Comparison of ENCODE assay signal across 10 mouse cellular contexts in genomic region chr14:76221617-76222319, GRCm38 (mm10).
A peak's percentile ranks its signal among the peaks of the same experiment; 100 is the strongest.
DNase-seq lines count a peak whose midpoint lies in the region; ATAC-seq and TF ChIP-seq lines count a peak whose summit lies in the region.
"Had no signal": no experiment of that assay in that cellular context is flagged by ENCODE, and none has a peak within 500 bp of the region (broad histone marks: within the 10 kb centered on the region; RNA-seq: fewer than 3 reads in every experiment).

No protein-coding gene starts in this region.

- H3K27me3 ChIP-seq in liver, postnatal 0 days (ENCODE audit: insufficient read depth, low read length): no peaks in the 10 kb centered on the region
- H3K27me3 ChIP-seq in forebrain, embryonic 10.5 days (ENCODE audit: poor library complexity, severe bottlenecking): peaks cover 31% of the 10 kb centered on the region
- H3K27me3 ChIP-seq in hindbrain, embryonic 13.5 days: no peaks in the 10 kb centered on the region
- H3K27me3 ChIP-seq in midbrain, embryonic 15.5 days (replicated peaks): no peaks in the 10 kb centered on the region
- H3K27me3 ChIP-seq: heart, embryonic 15.5 days; limb, embryonic 13.5 days had no signal

- no peak for TF ChIP-seq CTCF in liver, postnatal 0 days (IDR thresholded peaks at IDR 0.05; ENCODE audit: low read depth)

- H3K27ac ChIP-seq in liver, postnatal 0 days (ENCODE audit: low read depth): no peak overlapping the region
- H3K27ac ChIP-seq in forebrain, embryonic 10.5 days: peak overlapping the region; percentile 67
- H3K27ac ChIP-seq in hindbrain, embryonic 13.5 days: peak overlapping the region; percentile 52
- peak overlapping the region; percentile 11 for H3K27ac ChIP-seq in midbrain, embryonic 15.5 days
- H3K27ac ChIP-seq: heart, embryonic 15.5 days; limb, embryonic 13.5 days had no signal

- no peak overlapping the region for H3K9ac ChIP-seq in liver, postnatal 0 days (replicated peaks)
- no peak overlapping the region for H3K9ac ChIP-seq in hindbrain, embryonic 13.5 days
- no peak overlapping the region for H3K9ac ChIP-seq in midbrain, embryonic 15.5 days
- H3K9ac ChIP-seq: heart, embryonic 15.5 days; limb, embryonic 13.5 days had no signal

- DNase-seq in liver: peak; percentile 22
- DNase-seq in liver, postnatal 0 days: no peak
- DNase-seq in forebrain, embryonic 10.5 days (ENCODE audit: extremely low spot score, low spot score): peak; percentile 66

- TF ChIP-seq EP300 in liver, postnatal 0 days (IDR thresholded peaks at IDR 0.05; ENCODE audit: low read depth): no peak

- ATAC-seq in liver, postnatal 0 days: no peak
- ATAC-seq in hindbrain, embryonic 13.5 days (ENCODE audit: low FRiP score): no peak
- ATAC-seq in midbrain, embryonic 15.5 days (replicated peaks): peak; percentile 61
- ATAC-seq in activated CD4-positive, CD25-positive, alpha-beta regulatory T cell, adult 4 months: no peak
- ATAC-seq in erythroid progenitor cell, adult 5-6 weeks (replicated peaks; ENCODE audit: low FRiP score, poor library complexity, severe bottlenecking): no peak
- no peak for ATAC-seq in megakaryocyte, adult 5-6 weeks (ENCODE audit: poor library complexity, severe bottlenecking)

- 53% methylated on average over 10 of the region's 10 CpGs for WGBS in liver, postnatal 0 days (ENCODE audit: insufficient replicate concordance)
- WGBS in forebrain, embryonic 10.5 days: 36% methylated on average over 10 of the region's 10 CpGs
- WGBS in hindbrain, embryonic 13.5 days: 29% methylated on average over 10 of the region's 10 CpGs
- WGBS in midbrain, embryonic 15.5 days: 15% methylated on average over 10 of the region's 10 CpGs

- no peaks in the 10 kb centered on the region for H3K36me3 ChIP-seq in liver, postnatal 0 days (replicated peaks; ENCODE audit: insufficient read depth, low read length)
- H3K36me3 ChIP-seq in forebrain, embryonic 10.5 days (replicated peaks): no peaks in the 10 kb centered on the region
- no peaks in the 10 kb centered on the region for H3K36me3 ChIP-seq in hindbrain, embryonic 13.5 days
- no peaks in the 10 kb centered on the region for H3K36me3 ChIP-seq in midbrain, embryonic 15.5 days (replicated peaks)
- H3K36me3 ChIP-seq: heart, embryonic 15.5 days; limb, embryonic 13.5 days had no signal

- H3K4me1 ChIP-seq in liver, postnatal 0 days (ENCODE audit: insufficient read depth): no peaks in the 10 kb centered on the region
- peaks cover 48% of the 10 kb centered on the region for H3K4me1 ChIP-seq in forebrain, embryonic 10.5 days
- H3K4me1 ChIP-seq in hindbrain, embryonic 13.5 days (replicated peaks): peaks cover 19% of the 10 kb centered on the region; the same call in 1 of the 2 replicates
- H3K4me1 ChIP-seq in midbrain, embryonic 15.5 days: peaks cover 12% of the 10 kb centered on the region

- H3K4me2 ChIP-seq in liver, postnatal 0 days (ENCODE audit: low read depth, low read length): no peak overlapping the region
- H3K4me2 ChIP-seq in hindbrain, embryonic 13.5 days: no peak overlapping the region
- no peak overlapping the region for H3K4me2 ChIP-seq in midbrain, embryonic 15.5 days
- H3K4me2 ChIP-seq: heart, embryonic 15.5 days; limb, embryonic 13.5 days had no signal

- H3K4me3 ChIP-seq in liver, postnatal 0 days (ENCODE audit: low read depth, low read length): no peak overlapping the region
- no peak overlapping the region; the same call in 1 of the 2 replicates for H3K4me3 ChIP-seq in forebrain, embryonic 10.5 days
- H3K4me3 ChIP-seq in hindbrain, embryonic 13.5 days: no peak overlapping the region
- H3K4me3 ChIP-seq in midbrain, embryonic 15.5 days: no peak overlapping the region
- H3K4me3 ChIP-seq: heart, embryonic 15.5 days; limb, embryonic 13.5 days had no signal

- no peaks in the 10 kb centered on the region for H3K9me3 ChIP-seq in liver, postnatal 0 days (ENCODE audit: low read length)
- peaks cover 13% of the 10 kb centered on the region; the same call in 1 of the 2 replicates for H3K9me3 ChIP-seq in forebrain, embryonic 10.5 days
- H3K9me3 ChIP-seq in hindbrain, embryonic 13.5 days: peaks cover 8% of the 10 kb centered on the region
- H3K9me3 ChIP-seq in midbrain, embryonic 15.5 days: no peaks in the 10 kb centered on the region
